Comparison of ENCODE assay signal across 16 mouse cellular contexts in the genomic region with DNA sequence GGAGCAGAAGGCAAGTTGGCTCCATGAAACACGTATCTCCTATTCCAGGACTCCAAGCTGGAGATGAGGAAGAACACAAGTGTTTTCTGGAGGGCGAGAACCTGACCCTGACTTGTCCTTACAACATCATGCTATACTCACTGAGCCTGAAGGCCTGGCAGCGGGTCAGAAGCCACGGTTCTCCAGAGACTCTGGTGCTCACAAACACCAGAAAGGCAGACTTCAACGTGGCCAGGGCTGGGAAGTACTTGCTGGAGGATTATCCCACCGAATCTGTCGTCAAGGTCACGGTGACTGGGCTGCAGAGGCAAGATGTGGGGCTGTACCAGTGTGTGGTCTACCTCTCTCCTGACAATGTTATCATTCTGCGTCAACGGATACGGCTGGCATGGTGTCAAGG. TPM values are rescaled to one million over a fixed set of nuclear protein-coding genes. Genes with fewer than 3 reads are reported as not detected.
"Had no signal": no experiment of that assay in that cellular context is flagged by ENCODE, and none has a peak within 500 bp of the region (broad histone marks: within the 10 kb centered on the region; RNA-seq: fewer than 3 reads in every experiment).

No protein-coding gene starts in this region.

- H3K4me1 ChIP-seq: kidney, embryonic 15.5 days; limb, embryonic 10.5 days; liver, embryonic 13.5 days; midbrain, embryonic 15.5 days; neural tube, embryonic 12.5 days had no signal

- H3K4me2 ChIP-seq: kidney, embryonic 15.5 days; liver, embryonic 13.5 days; midbrain, embryonic 15.5 days; neural tube, embryonic 12.5 days had no signal

- H3K4me3 ChIP-seq: kidney, embryonic 15.5 days; limb, embryonic 10.5 days; liver, embryonic 13.5 days; midbrain, embryonic 15.5 days; neural tube, embryonic 12.5 days had no signal

- H3K27me3 ChIP-seq: kidney, embryonic 15.5 days; midbrain, embryonic 15.5 days; neural tube, embryonic 12.5 days had no signal

- H3K9me3 ChIP-seq: kidney, embryonic 15.5 days; limb, embryonic 10.5 days; liver, embryonic 13.5 days; midbrain, embryonic 15.5 days; neural tube, embryonic 12.5 days had no signal

- H3K9ac ChIP-seq: kidney, embryonic 15.5 days; liver, embryonic 13.5 days; midbrain, embryonic 15.5 days; neural tube, embryonic 12.5 days had no signal

- ATAC-seq: intestine, embryonic 16.5 days; lung, postnatal 0 days; midbrain, embryonic 15.5 days had no signal

- H3K27ac ChIP-seq: kidney, embryonic 15.5 days; limb, embryonic 10.5 days; liver, embryonic 13.5 days; midbrain, embryonic 15.5 days; neural tube, embryonic 12.5 days; stomach, postnatal 0 days had no signal

- H3K36me3 ChIP-seq: kidney, embryonic 15.5 days; limb, embryonic 10.5 days; liver, embryonic 13.5 days; midbrain, embryonic 15.5 days; neural tube, embryonic 12.5 days had no signal

- DNase-seq: kidney, adult 2 months; kidney, postnatal 14 days; liver, embryonic 13.5 days; lung, adult 2 months; lung, postnatal 36 days; thymus, postnatal 36 days had no signal

RNA-seq across cellular contexts. Expression of a gene that starts 1.9 kb away (rescaled TPM):
- total RNA-seq: left cerebral cortex, adult 18-20 months had no signal
- polyA plus RNA-seq: kidney, embryonic 15.5 days; limb, embryonic 14.5 days; midbrain, embryonic 15.5 days; neural tube, embryonic 12.5 days; stomach, postnatal 0 days had no signal

RNA-seq across cellular contexts. Expression of a gene that starts 14.6 kb away (rescaled TPM):
- total RNA-seq: left cerebral cortex, postnatal 14 days had no signal
- polyA plus RNA-seq: limb, embryonic 10.5 days; midbrain, embryonic 15.5 days had no signal

RNA-seq across cellular contexts. Expression of a gene that starts 16.9 kb away (rescaled TPM):
- total RNA-seq: left cerebral cortex, adult 18-20 months; left cerebral cortex, postnatal 14 days had no signal
- polyA plus RNA-seq: limb, embryonic 10.5 days; midbrain, embryonic 15.5 days; neural tube, embryonic 12.5 days; stomach, postnatal 0 days had no signal

RNA-seq across cellular contexts. Expression of a gene that starts 49.8 kb away (rescaled TPM):
- polyA plus RNA-seq: midbrain, embryonic 15.5 days had no signal
